Mouse (Mus musculus) c-Kit-positive CD71-positive TER-119-positive erythroid progenitor cells, embryonic 14.5 days (primary cell): ENCODE data around the gene Pkig.

Experiments
- DNase-seq: peaks from one replicate; pipeline ENCODE4 v3.0.0-alpha.2; 2013; ENCODE audit warnings: low spot score

The Pkig gene

GRCm38 (mm10) chr2:163710606-163711159 is 52.5 kb downstream of the Pkig start:
- no peak for DNase-seq

- DNase-seq = no peak
Observed at GRCm38 (mm10) chr2:163711368-163711868, 53.2 kb downstream of the Pkig start.

- DNase-seq = no peak
Observed at GRCm38 (mm10) chr2:163712473-163712872, 54.3 kb downstream of the Pkig start.

- DNase-seq = no peak
Observed at GRCm38 (mm10) chr2:163712874-163713273, 54.7 kb downstream of the Pkig start.

- DNase-seq = no peak
Observed at GRCm38 (mm10) chr2:163713340-163713739, 55.2 kb downstream of the Pkig start.

- no peak for DNase-seq
Observed at GRCm38 (mm10) chr2:163716448-163716847, 58.3 kb downstream of the Pkig start.

GRCm38 (mm10) chr2:163716853-163717252 is 58.7 kb downstream of the Pkig start:
- no peak for DNase-seq

- DNase-seq = no peak
Observed at GRCm38 (mm10) chr2:163718526-163718925, 60.3 kb downstream of the Pkig start.

GRCm38 (mm10) chr2:163718951-163719603 is 60.9 kb downstream of the Pkig start:
- peak; percentile 77 for DNase-seq

GRCm38 (mm10) chr2:163719616-163720015 is 61.4 kb downstream of the Pkig start:
- DNase-seq = no peak

- DNase-seq = no peak
Observed at GRCm38 (mm10) chr2:163722550-163722949, 64.4 kb downstream of the Pkig start.

GRCm38 (mm10) chr2:163726766-163727393 is 68.7 kb downstream of the Pkig start:
- no peak for DNase-seq

- DNase-seq = no peak
Observed at GRCm38 (mm10) chr2:163728300-163728699, 70.1 kb downstream of the Pkig start.

GRCm38 (mm10) chr2:163732021-163732420 is 73.8 kb downstream of the Pkig start:
- no peak for DNase-seq

GRCm38 (mm10) chr2:163735163-163735562 is 77.0 kb downstream of the Pkig start:
- no peak for DNase-seq

- DNase-seq = no peak
Observed at GRCm38 (mm10) chr2:163735980-163736379, 77.8 kb downstream of the Pkig start.

GRCm38 (mm10) chr2:163742656-163743055 is 84.5 kb downstream of the Pkig start:
- DNase-seq = no peak

- DNase-seq = no peak
Observed at GRCm38 (mm10) chr2:163743357-163743756, 85.2 kb downstream of the Pkig start.

- no peak for DNase-seq
Observed at GRCm38 (mm10) chr2:163744801-163745570, 86.8 kb downstream of the Pkig start.

GRCm38 (mm10) chr2:163749647-163750611 is 91.7 kb downstream of the Pkig start, which contains the start of gene Ada:
Ada (minus strand) TSS chr2:163750239.
- peak; percentile 41 for DNase-seq

- no peak for DNase-seq
Observed at GRCm38 (mm10) chr2:163754228-163754627, 96.0 kb downstream of the Pkig start.
